Mouse (Mus musculus) activated CD4-positive, CD25-positive, alpha-beta regulatory T cell, adult 4 months (primary cell): Measurements from ENCODE around the gene C2cd5. TPM values are rescaled to one million over a fixed set of nuclear protein-coding genes. Genes with fewer than 3 reads are reported as not detected.
A peak's percentile ranks its signal among the peaks of the same experiment; 100 is the strongest.
"Not testable (repeated sequence)": the region's sequence is repeated elsewhere in the genome, so short reads cannot be mapped to it uniquely, and the experiment has no call there.

Source experiments
- ATAC-seq: one replicate; pipeline ENCODE4 v1.8.0; 2017
- polyA plus RNA-seq, 2 experiments: library from polyadenylated mRNA; unstranded; fragments of 100-300 nt; shearing (Covaris generic); gene quantifications; one replicate each; pipeline ENCODE4 v1.2.1; 2017

Gene C2cd5
- polyA plus RNA-seq = 10 to 100 TPM; 53.0 to 58.6 TPM

- peak; percentile 97 for ATAC-seq
Observed at GRCm38 (mm10) chr6:143099681-143100382, at the start of gene C2cd5. C2cd5 (minus strand) TSS chr6:143100141.

DNA sequence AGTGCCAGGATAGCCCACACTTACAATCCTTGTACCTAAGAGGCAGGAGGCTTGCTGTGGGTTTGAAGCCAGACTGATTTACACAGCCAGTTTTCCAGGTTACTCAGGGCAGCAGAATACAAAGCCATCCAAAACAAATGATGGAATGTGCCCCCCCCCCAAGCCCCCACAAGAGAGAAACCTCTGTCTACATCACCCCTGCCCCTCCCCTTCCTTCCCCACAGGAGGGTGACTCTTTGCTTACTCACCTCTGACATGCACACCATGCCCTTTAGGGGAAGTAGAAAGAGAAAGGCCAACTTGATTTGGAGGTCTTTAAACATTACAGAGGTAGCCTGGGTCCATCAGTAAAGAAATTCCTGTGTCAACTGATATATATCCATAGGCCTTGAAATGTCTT is 48.9 kb upstream of the C2cd5 start:
- ATAC-seq = no peak

DNA sequence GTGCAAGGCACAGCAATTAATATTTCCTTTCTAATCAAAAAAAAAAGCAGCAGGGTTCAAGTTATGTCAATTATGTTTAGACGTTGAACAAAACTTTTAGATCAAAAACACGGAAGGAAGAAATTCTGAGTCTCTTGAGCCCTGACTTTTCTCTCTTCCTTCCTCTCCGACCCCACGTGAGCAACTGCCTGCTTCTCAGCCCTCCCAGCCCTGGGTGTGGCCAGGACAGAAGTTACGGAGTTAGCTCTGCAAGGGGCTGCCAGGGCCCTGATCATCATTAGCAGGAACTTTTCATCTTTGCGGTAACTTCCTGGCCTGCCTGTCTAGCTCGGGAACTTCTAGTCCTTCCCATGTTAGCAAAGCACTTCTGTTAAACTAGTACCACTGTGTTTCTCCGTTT is 46.8 kb upstream of the C2cd5 start:
- peak; percentile 73 for ATAC-seq

- no peak for ATAC-seq
Observed at GRCm38 (mm10) chr6:143145051-143145450, 45.1 kb upstream of the C2cd5 start.

DNA sequence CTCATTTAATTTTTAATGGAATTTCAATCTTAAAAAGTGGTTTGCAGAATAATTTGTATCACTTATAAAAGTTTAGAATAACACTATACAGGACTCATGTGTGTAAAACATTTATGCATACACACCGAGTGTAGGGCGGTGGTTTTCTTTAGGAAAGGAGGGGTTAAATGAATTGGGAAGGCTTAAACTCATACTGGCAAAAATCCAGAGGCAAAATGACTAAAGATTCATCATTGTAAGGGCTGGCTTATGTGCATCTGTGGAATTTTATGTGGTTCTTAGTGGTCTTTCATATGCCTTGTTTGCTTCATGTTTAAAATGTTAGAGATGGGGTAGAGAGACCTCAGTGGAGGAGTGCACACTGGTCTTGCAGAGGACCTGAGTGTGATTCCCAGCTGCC is 44.6 kb upstream of the C2cd5 start:
- ATAC-seq = no peak

- no peak for ATAC-seq
Observed at GRCm38 (mm10) chr6:143143775-143144273, 43.9 kb upstream of the C2cd5 start.

DNA sequence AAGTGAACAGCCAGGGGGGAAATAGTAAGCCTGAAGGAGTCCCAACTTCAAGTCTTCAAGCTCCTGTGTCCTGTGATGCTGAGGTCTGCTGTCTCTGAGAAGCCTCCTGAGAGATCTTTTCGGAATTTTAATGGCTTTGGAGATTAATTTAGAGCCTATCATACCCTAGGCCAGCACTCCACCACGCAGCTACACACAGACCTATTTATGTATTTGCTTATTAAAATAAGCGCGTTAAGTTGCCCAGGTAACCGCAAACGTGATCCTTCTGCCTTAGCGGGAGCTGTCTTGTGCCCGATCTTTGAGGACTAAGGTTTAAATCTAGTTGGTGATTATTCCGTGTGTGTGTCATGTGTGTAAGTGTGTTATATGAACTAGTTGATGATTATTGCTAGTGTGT is 43.4 kb upstream of the C2cd5 start:
- ATAC-seq = no peak

DNA sequence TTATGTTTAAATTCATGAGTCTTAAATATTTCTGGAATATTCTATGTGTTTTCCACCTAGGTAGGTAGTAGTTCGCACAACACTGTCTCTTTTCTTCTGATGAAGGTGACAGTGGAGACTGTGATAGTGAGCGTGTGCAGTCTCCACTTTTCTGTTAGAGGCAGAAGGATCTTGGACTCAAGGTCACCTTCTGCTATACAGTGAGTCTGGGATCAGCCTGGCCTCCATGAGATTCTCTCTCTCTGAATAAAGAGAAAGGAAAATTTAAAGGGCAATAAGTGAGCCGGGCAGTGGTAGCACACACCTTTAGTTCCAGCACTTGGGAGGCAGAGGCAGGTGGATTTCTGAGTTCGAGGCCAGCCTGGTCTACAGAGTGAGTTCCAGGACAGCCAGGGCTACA is 42.9 kb upstream of the C2cd5 start:
- ATAC-seq = no peak

DNA sequence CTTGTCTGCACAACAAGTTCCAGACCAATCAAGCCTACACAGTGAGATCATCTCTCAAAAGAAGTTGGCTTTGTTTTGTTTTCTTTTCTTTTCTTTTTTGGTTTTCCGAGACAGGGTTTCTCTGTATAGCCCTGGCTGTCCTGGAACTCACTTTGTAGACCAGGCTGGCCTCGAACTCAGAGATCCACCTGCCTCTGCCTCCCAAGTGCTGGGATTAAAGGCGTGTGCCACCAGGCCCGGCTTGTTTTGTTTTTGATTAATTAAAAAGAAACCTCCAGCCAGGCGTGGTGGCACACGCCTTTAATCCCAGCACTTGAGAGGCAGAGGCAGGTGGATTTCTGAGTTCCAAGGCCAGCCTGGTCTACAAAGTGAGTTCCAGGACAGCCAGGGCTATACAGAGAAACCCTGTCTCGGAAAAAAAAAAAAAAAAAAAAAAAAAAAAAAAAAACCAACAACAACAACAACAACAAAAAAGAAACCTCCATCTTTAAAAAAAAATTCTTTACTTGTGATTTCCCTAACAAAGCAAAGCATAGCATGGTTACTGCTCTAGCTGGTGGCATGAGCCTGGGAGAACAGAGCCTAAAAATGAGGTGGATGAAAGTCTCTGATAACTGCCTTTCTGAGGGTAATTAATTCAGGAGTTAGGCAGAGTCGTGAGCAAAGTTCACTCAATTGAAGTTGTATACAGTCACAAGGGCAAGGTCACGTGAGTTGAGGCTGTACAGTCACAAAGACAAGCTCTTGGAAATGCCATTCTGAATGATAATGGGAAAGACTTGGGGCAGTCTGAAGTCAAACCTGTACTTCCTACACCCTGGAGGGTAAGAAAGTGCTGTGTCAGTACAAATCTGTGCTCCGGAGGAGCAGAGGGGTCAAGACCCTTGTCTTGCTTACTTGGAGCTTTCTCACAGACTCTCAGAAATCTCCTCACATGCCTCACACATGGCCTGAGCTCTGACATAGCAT is 42.0 kb upstream of the C2cd5 start:
- not testable (repeated sequence) for ATAC-seq

DNA sequence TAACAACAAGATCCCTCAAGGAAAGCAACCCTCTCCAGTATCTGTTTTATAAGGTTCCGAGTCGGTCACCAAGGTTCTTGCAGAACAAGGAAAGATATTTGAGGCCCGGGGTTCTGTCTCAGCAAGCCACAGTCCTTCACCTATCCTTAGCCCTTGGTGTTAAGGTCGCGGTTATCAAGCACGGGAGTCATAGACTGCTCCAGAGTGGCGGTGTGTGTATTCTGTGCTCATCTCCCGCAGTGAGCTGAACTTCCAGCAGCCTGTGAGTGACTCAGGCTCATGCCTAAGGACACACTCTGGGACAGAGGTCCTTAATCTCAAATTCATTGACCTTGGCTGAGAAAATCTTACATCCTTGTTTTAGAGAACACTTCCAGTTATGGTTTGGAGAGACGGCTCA is 40.9 kb upstream of the C2cd5 start:
- ATAC-seq = no peak

DNA sequence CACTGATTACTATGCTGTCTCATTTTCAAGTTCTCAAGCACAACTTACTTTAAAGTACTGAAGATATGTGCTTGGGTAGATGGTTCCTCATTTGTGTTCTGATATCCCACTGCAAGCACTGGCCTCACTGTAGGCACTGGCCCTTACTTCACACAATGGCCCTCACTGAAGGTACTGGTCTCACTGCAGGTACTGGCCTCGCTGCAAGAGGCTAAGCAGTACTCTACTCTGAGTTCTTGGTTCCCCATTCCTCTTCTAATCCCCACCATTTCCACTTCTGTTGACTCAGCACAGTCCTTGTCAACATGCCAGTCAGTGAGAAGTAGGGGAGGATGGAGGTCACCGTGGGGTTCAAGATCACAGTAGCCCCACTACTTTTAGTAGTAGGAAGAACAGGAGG is 39.5 kb upstream of the C2cd5 start:
- ATAC-seq = no peak

- ATAC-seq = no peak
Observed at GRCm38 (mm10) chr6:143137341-143137740, 37.4 kb upstream of the C2cd5 start.

- no peak for ATAC-seq
Observed at GRCm38 (mm10) chr6:143136688-143137087, 36.7 kb upstream of the C2cd5 start.

DNA sequence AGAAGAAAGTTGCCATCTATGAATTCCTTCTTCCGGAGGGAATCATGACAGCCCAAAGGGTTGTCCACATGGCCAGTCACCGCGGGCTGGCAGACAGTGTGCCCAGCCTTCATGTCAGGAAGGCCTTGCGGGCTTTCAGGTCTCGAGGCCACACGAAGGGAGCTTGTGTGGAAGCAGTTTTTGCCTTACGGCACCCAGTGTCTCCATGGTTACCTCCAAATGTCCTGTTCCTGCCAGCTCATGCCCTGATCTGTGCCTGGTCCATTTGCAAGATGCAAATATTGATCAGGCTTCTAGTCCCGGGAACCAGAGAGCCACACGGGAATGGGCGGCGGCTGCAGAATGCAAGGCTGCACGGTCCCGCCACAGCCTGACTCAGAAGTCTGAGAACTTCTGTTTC is 35.2 kb upstream of the C2cd5 start:
- ATAC-seq = no peak

DNA sequence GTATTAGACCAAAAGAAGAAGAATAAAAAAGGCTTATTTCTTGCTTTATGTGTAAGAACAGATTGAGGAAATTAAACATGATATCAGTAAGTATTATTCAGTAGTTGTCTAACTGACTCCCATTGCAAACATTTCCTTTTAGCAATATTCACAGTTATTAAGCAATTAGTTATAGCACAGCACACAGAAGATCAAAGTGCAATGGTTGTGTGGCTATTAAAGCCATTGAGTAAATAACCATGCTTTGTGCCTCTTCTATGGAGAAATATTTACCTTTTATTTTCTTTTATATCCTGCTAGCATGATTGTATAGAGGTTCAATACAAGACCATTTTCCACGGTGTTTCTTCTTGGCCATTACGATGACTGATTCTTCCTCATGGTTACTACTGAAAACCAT is 33.2 kb upstream of the C2cd5 start:
- ATAC-seq = no peak

DNA sequence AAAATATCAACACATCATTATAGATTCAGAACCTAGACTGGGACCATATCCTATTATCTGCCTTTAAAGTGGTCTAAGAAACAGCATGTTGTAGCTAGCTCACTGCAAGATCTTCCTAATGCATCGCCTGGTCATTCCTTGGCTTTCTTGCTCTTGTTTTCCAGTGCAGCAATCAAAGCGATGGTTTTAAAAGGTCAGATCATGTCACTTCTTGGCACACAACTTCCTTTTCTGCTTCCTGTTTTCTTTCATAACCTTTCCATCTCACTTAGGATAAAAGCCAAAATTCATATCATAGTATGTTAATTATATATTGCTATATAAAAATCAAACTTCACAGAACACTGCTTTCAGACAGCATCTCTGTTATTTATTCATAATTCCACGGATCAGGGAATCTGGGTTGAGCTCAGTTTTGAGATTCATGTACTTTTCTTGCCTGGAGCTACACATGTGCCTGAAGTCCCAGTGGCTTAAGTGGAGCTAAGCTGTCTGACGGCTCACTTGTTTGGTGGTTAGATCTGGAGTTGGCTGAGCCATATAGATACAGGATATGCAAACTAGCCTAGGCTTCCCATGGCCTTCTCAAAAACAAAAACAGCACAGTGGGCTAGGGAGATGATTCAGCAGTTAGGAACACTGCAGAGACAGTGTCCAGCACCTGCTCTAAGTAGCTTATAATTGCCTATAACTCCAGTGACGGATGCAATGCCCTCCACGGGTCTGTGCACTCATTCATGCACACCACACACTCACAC is 32.1 kb upstream of the C2cd5 start:
- no peak for ATAC-seq

GRCm38 (mm10) chr6:143130411-143130810 is 30.5 kb upstream of the C2cd5 start:
- no peak for ATAC-seq

DNA sequence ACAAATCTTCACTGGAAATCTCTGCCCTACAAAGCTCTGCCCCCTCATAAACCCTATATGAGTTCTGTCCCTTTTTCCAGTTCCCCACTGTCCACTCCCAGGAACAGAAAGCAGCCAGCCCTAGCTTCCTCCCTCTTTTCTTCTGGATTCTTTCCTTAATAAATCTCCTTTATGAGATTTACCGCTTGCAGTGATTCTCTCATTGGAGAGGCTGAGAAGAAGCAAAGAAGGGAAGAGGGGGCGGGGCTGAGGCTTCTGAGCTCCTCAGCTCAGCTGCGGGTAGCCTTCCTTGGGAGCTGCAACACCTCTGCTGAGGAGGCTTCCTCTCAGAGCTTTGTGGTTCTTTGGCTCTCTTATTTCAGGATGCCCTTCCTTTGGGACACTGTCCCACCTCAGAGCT is 30.0 kb upstream of the C2cd5 start:
- ATAC-seq = no peak

GRCm38 (mm10) chr6:143129466-143129865 is 29.5 kb upstream of the C2cd5 start:
- ATAC-seq = no peak

- no peak for ATAC-seq
Observed at GRCm38 (mm10) chr6:143125721-143126120, 25.8 kb upstream of the C2cd5 start.

GRCm38 (mm10) chr6:143119325-143119724 is 19.4 kb upstream of the C2cd5 start:
- no peak for ATAC-seq

GRCm38 (mm10) chr6:143116779-143117178 is 16.8 kb upstream of the C2cd5 start:
- no peak for ATAC-seq

DNA sequence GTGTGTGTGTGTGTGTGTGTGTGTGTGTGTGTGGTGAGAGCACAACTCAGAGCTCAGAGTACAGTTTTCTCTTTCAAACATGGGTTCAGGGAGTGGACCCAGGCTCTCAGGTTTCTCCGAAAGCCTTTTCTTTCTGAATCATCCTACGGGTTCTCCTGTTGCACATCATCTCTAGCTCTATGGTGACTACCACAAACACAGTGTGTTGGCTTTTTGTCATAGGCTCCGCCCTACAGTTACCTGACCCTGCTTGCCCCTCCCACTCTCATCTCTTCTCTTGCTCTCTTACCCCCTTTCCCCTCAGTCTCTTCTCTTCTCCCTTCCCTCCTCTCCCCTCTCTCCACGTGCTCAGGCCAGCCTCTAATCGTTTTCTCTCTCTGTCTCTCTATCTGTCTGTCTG is 15.6 kb upstream of the C2cd5 start:
- ATAC-seq = peak; percentile 13
